Comparison of ENCODE assay signal across 7 mouse cellular contexts in genomic region chr4:66743421-66743820, GRCm38 (mm10).
DNase-seq lines count a peak whose midpoint lies in the region; TF ChIP-seq lines count a peak whose summit lies in the region.
"Not testable (repeated sequence)": the region's sequence is repeated elsewhere in the genome, so short reads cannot be mapped to it uniquely, and the experiment has no call there.

No protein-coding gene starts in this region.

- not testable (repeated sequence) for H3K27me3 ChIP-seq in E14TG2a.4 (ENCODE audit: insufficient read depth, low read length); ES-Bruce4 (ENCODE audit: control insufficient read depth, insufficient read depth, low read length, poor library complexity, severe bottlenecking)

- TF ChIP-seq CTCF in E14TG2a.4 (conservative IDR thresholded peaks at IDR 0.05; ENCODE audit: low read length); ES-Bruce4 (IDR thresholded peaks at IDR 0.05; ENCODE audit: low read depth, low read length): not testable (repeated sequence)

- not testable (repeated sequence) for H3K4me1 ChIP-seq in E14TG2a.4 (replicated peaks; ENCODE audit: low read depth, low read length); ES-Bruce4 (ENCODE audit: control insufficient read depth, insufficient read depth, low read length); ES-E14 (ENCODE audit: control insufficient read depth in 2 of 2, insufficient read depth in 2 of 2, low read length in 2 of 2, poor library complexity in 1 of 2)

- not testable (repeated sequence) for TF ChIP-seq EP300 in ES-Bruce4 (IDR thresholded peaks at IDR 0.05; ENCODE audit: insufficient read depth, low read depth, low read length)

- H3K36me3 ChIP-seq in E14TG2a.4 (ENCODE audit: insufficient read depth, low read length); ES-Bruce4 (ENCODE audit: control insufficient read depth, insufficient read depth, low read length, poor library complexity, severe bottlenecking); ES-E14 (ENCODE audit: control insufficient read depth, insufficient read depth, low read length, poor library complexity, severe bottlenecking): not testable (repeated sequence)

- H3K4me3 ChIP-seq in E14TG2a.4 (replicated peaks; ENCODE audit: low read length) (peak overlapping the region; percentile 49), ES-Bruce4 (ENCODE audit: low read depth, low read length) (peak overlapping the region; percentile 31), ES-E14 (ENCODE audit: insufficient read depth in 1 of 2, low read depth in 1 of 2, low read length in 2 of 2, poor library complexity in 1 of 2, severe bottlenecking in 1 of 2) (peak overlapping the region; percentile 17 to 69; a peak in 3 of 4 replicates)

- in situ Hi-C loops in ES-E14 (cut with MboI; ENCODE audit: low sequenced_read_pairs in 2 of 2, unreplicated experiment in 2 of 2), result not testable (repeated sequence)

- DNase-seq in ES-CJ7 (ENCODE audit: low read depth, low spot score) (peak; percentile 29), R1 (ENCODE audit: low read depth, low spot score) (peak; percentile 61), WW6 (ENCODE audit: low read depth, low spot score) (peak; percentile 7), ZHBTc4 (ENCODE audit: low read depth, low spot score) (peak; percentile 69)
- DNase-seq in ES-E14 (ENCODE audit: low read depth, low spot score), result not testable (repeated sequence)

- not testable (repeated sequence) for TF ChIP-seq POLR2A in ES-Bruce4 (IDR thresholded peaks at IDR 0.05; ENCODE audit: insufficient read depth, low read length)

- peaks cover 37% of the 10 kb centered on the region for H3K9me3 ChIP-seq in E14TG2a.4 (ENCODE audit: low read length)
- not testable (repeated sequence) for H3K9me3 ChIP-seq in ES-Bruce4 (replicated peaks; ENCODE audit: control insufficient read depth, insufficient read depth, low read length, poor library complexity, severe bottlenecking); ES-E14 (ENCODE audit: control insufficient read depth, insufficient read depth, low read depth, low read length)

- H3K27ac ChIP-seq in ES-Bruce4 (ENCODE audit: insufficient read depth, low read length), result peak overlapping the region; percentile 17; the same call in 1 of the 2 replicates
- not testable (repeated sequence) for H3K27ac ChIP-seq in ES-E14 (ENCODE audit: insufficient read depth, low read depth, low read length, poor library complexity, severe bottlenecking)

- H3K9ac ChIP-seq in ES-Bruce4 (ENCODE audit: low read depth, poor library complexity, severe bottlenecking), result peak overlapping the region; percentile 20; the same call in 1 of the 2 replicates
- not testable (repeated sequence) for H3K9ac ChIP-seq in ES-E14 (ENCODE audit: insufficient read depth, low read depth, low read length, poor library complexity, severe bottlenecking)
